Mouse (Mus musculus) brain, embryonic 14.5 days (tissue): Measurements from ENCODE around the gene Chchd1.

ENCODE experiments used
- CTCF ChIP-seq: fragments of 200-500 bp; IDR thresholded peaks from 2 replicates; pipeline ENCODE4 v1.5.1; 2012; ENCODE audit warnings: inconsistent platforms, mild to moderate bottlenecking, moderate library complexity, borderline replicate concordance; ENCODE audit not compliant: insufficient read depth, insufficient read length; ENCODE audit errors: extremely low read depth
- POLR2A ChIP-seq: fragments of 200-500 bp; IDR thresholded peaks from 2 replicates; pipeline ENCODE4 v1.6.1; 2012; ENCODE audit warnings: mild to moderate bottlenecking, inconsistent platforms, borderline replicate concordance; ENCODE audit not compliant: poor library complexity, insufficient read depth, insufficient read length, severe bottlenecking; ENCODE audit errors: extremely low read depth

- TF ChIP-seq POLR2A = peak; percentile 94
- no peak for TF ChIP-seq CTCF
These were observed 31.4 kb downstream of the Chchd1 start, which contains the start of gene Ndst2 for GRCm38 (mm10) chr14:20733952-20734774.
